Mouse (Mus musculus) CH12.LX (cell line): ENCODE results near the gene Dram2.

Experiments
- CHD2 ChIP-seq: IDR thresholded peaks from 2 replicates; pipeline ENCODE4 v1.6.1; 2011; ENCODE audit warnings: low read length, improper control_type of control experiment
- CTCF ChIP-seq, 2 experiments: IDR thresholded peaks in 1 of 2; conservative IDR thresholded peaks in 1 of 2; 2 replicates each; pipeline ENCODE4 v1.5.1; 2011 to 2012; ENCODE audit warnings: low read depth in 2 of 2, low read length in 2 of 2, improper control_type of control experiment in 1 of 2, inconsistent platforms in 1 of 2, mild to moderate bottlenecking in 1 of 2, moderate library complexity in 1 of 2
- GABPA ChIP-seq: IDR thresholded peaks from 2 replicates; pipeline ENCODE4 v1.6.1; 2012; ENCODE audit warnings: low read depth, low read length, improper control_type of control experiment, inconsistent platforms; ENCODE audit not compliant: insufficient replicate concordance
- HCFC1 ChIP-seq: IDR thresholded peaks from 2 replicates; pipeline ENCODE4 v1.6.1; 2012; ENCODE audit warnings: low read depth, mild to moderate bottlenecking, inconsistent platforms, low read length, improper control_type of control experiment
- MAFK ChIP-seq: IDR thresholded peaks from 2 replicates; pipeline ENCODE4 v1.6.1; 2011; ENCODE audit warnings: low read length, improper control_type of control experiment; ENCODE audit not compliant: insufficient replicate concordance
- POLR2A ChIP-seq: IDR thresholded peaks from 2 replicates; pipeline ENCODE4 v1.6.1; 2011; ENCODE audit warnings: low read depth, mild to moderate bottlenecking, improper control_type of control experiment, low read length
- POLR2AphosphoS2 ChIP-seq: IDR thresholded peaks from 2 replicates; pipeline ENCODE4 v1.6.1; 2011; ENCODE audit warnings: low read depth, low read length, improper control_type of control experiment
- RAD21 ChIP-seq: IDR thresholded peaks from 2 replicates; pipeline ENCODE4 v1.6.1; 2011; ENCODE audit warnings: low read depth, mild to moderate bottlenecking, low read length, improper control_type of control experiment, moderate library complexity
- TBP ChIP-seq: conservative IDR thresholded peaks from 2 replicates; pipeline ENCODE4 v1.6.1; 2011; ENCODE audit warnings: low read depth, low read length, improper control_type of control experiment
- USF1 ChIP-seq: IDR thresholded peaks from 2 replicates; pipeline ENCODE4 v1.6.1; 2014; ENCODE audit warnings: low read depth, mild to moderate bottlenecking, inconsistent platforms, low read length, improper control_type of control experiment
- ZC3H11A ChIP-seq: IDR thresholded peaks from 2 replicates; pipeline ENCODE4 v1.6.1; 2012; ENCODE audit warnings: low read depth, mild to moderate bottlenecking, inconsistent platforms, low read length, improper control_type of control experiment

- TF ChIP-seq MAFK (no peak), CTCF (conservative IDR thresholded peaks at IDR 0.05 in 1 of 2, IDR thresholded peaks at IDR 0.05 in 1 of 2; ENCODE audit: low read depth in 2 of 2, low read length in 2 of 2) (no peak), CHD2 (no peak), TBP (no peak), POLR2A (no peak), GABPA (no peak), RAD21 (no peak), POLR2AphosphoS2 (no peak), USF1 (no peak), ZC3H11A (no peak), HCFC1 (no peak)
These were observed 24.9 kb upstream of the Dram2 start for GRCm38 (mm10) chr3:106522730-106523129.
